Mouse (Mus musculus) lung, adult 18-20 months (tissue): ENCODE measurements around the gene Supt20.
"Not testable (repeated sequence)": the region's sequence is repeated elsewhere in the genome, so short reads cannot be mapped to it uniquely, and the experiment has no call there.

ENCODE experiments used
- DNase-seq, 2 experiments: peaks; one replicate each; pipeline ENCODE4 v3.0.0; 2022; ENCODE audit warnings: mixed read lengths in 2 of 2

Gene Supt20

GRCm38 (mm10) chr3:54756058-54756457 lies 63.5 kb downstream of the Supt20 start:
- DNase-seq, result peak; percentile 54 to 68

- no peak for DNase-seq
Measured at GRCm38 (mm10) chr3:54757446-54757845, 64.8 kb downstream of the Supt20 start.

- no peak for DNase-seq
Measured at GRCm38 (mm10) chr3:54759211-54759610, 66.6 kb downstream of the Supt20 start.

DNA sequence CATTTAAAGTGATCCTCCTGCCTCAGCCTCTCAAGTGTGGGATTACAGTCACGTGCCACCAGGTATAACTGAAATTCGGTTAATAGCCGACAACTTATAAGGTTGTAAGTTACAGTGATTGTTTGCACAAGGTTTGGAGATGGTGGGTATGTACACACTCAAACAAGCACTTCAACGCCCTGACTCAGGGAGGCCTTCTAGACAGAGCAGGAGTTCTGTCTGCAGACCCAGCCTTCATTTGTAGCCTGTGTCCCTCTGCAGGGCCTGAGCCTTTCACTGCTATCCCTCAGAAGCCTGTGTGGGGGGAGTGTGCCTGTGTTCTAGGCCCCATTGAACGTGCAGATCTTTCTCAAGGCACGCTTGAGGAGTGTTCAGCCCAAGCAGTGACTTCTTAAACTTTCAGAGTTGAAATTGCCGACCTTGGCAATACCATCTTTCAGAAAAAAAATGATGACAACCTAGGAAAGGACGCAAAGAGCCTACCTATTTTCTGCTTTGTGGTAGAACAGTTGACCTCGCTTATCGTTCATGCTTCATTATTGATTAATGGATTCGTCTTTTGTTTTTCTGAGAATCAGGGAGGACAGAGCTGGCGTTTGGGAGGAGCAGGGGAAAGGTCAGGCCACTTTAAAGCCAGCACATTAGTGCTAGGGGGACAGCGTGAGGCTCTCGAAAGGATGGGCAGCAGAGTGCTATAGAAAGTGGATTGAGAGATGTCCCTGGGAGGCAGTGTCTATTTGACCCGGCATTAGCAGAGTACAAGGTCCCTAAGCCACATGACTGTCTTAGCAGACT lies 67.9 kb downstream of the Supt20 start:
- DNase-seq, result peak in 1 of 2 experiments; percentile 14

DNA sequence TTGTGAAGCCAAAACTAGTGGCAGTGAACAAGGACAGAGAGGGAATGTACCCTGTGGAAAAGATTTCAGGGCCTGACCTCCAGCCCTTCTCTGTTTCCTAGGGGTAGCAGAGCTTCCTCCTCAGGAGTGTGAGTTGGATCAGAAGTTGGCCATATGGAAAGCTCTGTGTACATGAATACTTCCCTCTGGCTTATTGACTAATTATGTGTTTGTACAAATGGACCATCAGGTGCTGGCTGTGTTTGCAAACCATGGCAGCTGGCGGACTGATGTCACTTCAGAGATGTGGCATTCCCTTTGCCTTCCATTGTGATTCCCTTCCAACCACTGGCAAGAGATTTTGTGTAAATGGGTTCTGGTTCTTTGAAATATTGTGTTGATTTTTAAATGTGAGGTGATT lies 68.7 kb downstream of the Supt20 start:
- DNase-seq, result no peak

DNA sequence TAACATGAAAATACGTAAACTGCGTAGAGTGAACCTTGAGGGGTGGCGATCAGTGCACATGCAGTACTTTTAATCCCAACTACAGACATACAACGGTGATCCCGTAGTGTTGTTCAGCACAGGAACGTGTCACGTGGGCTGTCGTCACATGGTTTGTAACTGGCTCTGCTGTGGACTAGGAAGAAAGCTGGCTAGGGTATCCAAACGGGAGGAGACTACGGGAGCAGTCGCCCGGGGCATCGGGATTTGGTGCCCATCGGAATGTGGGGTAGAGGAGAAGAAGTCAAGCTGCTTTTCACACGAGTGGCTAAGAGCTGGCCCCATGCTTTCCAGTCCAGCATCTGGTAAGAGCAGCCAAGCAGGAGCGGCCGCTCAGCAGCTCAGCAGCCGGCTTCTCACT lies 71.8 kb downstream of the Supt20 start:
- peak; percentile 26 to 41 for DNase-seq

DNA sequence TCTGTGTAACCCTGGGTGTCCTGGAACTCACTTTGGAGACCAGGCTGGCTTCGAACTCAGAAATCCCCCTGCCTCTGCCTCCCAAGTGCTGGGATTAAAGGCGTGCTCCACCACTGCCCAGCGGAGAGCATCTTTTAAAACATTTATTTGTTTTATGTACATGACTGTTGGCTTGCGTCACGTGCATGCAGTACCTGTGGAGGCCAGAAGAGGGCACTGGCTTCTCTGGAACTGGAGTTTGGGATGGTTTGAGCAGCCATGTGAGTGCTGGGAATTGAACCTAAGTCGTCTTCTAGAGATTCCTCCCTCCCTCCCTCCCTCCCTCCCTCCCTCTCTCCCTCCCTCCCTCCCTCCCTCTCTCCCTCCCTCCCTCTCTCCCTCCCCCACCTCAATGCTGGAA lies 72.9 kb downstream of the Supt20 start:
- not testable (repeated sequence) for DNase-seq

GRCm38 (mm10) chr3:54766034-54766433 lies 73.4 kb downstream of the Supt20 start:
- DNase-seq, result no peak

GRCm38 (mm10) chr3:54766811-54767210 lies 74.2 kb downstream of the Supt20 start:
- DNase-seq, result no peak

GRCm38 (mm10) chr3:54768592-54768991 lies 76.0 kb downstream of the Supt20 start:
- DNase-seq, result no peak

DNA sequence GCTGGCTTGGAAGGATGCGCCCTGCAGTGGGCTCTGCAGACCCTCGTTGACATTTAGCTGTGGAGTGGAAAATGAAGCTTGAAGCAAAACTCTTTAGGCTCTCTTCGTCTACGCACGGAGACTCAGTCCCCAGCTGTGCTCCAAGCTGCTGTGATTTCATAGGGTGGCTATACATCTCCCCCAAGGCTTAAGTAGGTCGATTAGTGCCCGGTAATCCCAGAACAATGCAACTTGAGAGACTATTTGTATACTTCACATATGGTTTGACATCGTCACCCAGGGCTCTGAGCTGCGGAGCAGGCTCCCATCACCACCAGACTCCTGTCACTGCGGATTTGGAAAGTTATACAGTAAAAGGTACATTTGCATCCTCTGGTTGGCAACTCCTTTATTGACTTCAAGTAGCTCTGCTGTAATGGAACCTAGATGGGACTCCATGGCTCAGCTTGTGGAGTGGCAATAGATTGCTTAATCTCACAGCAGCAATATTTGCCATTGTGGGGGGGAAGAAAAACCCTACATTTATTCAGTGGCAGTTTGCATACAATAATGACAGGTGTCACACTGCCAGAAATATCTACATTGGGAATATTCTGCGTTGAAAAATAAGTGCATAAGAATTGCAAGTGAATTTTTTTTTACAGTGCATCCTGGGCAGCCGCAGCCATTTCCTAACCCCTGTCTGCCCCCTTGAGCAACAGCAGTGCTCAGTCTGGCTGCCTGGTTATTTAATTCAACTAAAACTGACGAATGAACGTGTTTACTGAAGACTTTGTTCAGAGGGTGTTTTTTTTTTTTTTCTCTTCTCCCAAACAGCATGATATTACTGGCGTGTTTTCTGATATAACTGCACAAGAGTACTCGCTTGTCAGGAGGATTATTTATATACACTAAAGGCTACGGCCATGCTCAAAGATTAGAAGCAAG lies 77.0 kb downstream of the Supt20 start:
- DNase-seq, result no peak

DNA sequence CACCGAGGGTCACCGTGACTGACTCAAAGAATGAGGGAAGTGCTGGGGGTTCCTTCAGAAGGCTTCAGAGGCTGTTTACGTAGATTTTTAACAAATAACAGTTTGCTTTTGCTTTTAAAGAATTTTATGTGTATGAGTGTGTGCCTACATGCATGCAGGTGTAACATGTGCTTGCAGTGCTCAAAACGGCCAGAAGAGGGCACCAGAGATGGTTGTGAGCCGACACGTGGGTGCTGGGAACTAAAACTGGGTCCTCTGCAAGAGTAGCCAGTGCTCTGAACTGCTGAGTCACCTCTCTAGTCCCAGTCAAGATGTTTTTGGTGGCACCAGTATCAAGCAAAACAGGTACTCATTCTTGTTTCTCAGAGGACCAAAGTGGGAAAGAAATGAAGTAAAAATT lies 81.0 kb downstream of the Supt20 start:
- DNase-seq, result no peak

GRCm38 (mm10) chr3:54775989-54776631 lies 83.5 kb downstream of the Supt20 start:
- DNase-seq, result no peak
